Mouse (Mus musculus): ENCODE data around the gene Actrt1.

Actrt1 gene

DNA sequence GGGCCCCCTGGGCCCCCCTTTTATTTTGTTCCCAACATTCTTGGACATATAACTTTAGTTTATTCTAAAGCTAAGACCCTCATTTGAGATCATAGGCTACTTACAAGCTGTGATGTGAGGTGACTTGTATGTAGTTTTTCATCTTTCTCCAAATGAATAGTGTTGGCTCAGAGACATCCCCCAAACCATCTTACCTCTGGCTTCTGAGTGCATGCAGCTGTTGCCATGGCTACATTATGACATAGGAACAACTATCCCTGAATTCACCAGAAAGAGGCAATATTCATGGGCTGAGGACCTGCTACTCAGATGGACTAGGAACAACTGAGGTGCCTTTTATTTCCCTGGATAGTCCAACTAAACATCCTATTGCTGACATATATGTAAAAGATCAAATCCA lies at the start of gene Actrt1:
TSS of gene Actrt1 (plus strand) at position 301 of the 400 bp plus-strand sequence.
- DNase-seq (ENCODE audit: low read depth): no peak

DNA sequence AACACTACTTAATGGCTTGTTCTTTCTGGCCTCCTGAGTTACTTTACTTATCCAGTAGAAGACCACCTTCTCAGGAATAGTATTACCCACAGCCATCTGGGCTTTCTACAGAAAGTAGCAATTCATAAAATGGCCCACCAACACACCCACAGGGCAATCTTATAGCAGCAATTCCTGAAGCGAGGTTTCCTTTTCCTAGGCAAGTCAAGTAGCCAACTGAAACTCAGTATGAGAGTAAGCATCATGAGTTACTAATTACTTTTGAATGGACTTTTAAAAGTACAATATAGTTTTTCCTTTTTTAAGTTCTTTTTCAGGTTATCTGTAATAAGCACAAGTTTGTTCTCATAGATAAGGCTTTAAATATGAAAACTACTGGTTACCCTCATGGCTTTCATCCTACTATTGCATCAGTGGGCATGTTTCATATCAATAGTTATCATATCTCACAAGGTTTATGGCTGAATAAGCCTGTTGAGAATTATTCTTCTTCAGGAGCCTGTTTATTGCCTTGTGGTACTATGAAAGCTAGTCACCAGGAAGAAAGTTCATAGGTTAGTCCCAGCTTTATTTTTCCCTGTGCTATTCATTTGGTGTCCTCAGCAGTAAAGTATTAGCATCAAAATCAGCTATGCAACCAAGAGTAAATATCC lies 2.8 kb downstream of the Actrt1 start:
- no peak for DNase-seq (ENCODE audit: low read depth)

Measured in c-Kit-positive CD71-positive TER-119-negative erythroid progenitor cells, embryonic 14.5 days (primary cell).